Mouse (Mus musculus) kidney, embryonic 14.5 days (tissue): ENCODE results near the gene Zfp654. TPM values are rescaled to one million over a fixed set of nuclear protein-coding genes. Genes with fewer than 3 reads are reported as not detected.

Experiments used
- ATAC-seq: fragments of 200-750 bp; cut with Nextera tagmentation; 2 replicates; pipeline ENCODE4 v1.8.0; 2017; ENCODE audit warnings: moderate number of reproducible peaks, mild to moderate bottlenecking, moderate TSS enrichment, moderate library complexity; ENCODE audit not compliant: low FRiP score, low TSS enrichment
- H3K27ac ChIP-seq: fragments of 300-500 bp; sonication (generic); 2 replicates; pipeline ENCODE4 v1.5.1; 2014; ENCODE audit warnings: low read depth, mild to moderate bottlenecking, low read length, moderate library complexity, mixed read lengths
- H3K27me3 ChIP-seq: fragments of 300-500 bp; sonication (generic); 2 replicates; pipeline ENCODE4 v1.6.1; 2014; ENCODE audit warnings: mild to moderate bottlenecking, low read length; ENCODE audit not compliant: control insufficient read depth, insufficient read depth
- H3K36me3 ChIP-seq: fragments of 300-500 bp; sonication (generic); 2 replicates; pipeline ENCODE4 v1.6.1; 2014; ENCODE audit warnings: low read length, mixed read lengths; ENCODE audit not compliant: control insufficient read depth, insufficient read depth
- H3K4me1 ChIP-seq: fragments of 300-500 bp; sonication (generic); 2 replicates; pipeline ENCODE4 v1.6.1; 2014; ENCODE audit warnings: low read length, mixed read lengths; ENCODE audit not compliant: control insufficient read depth, insufficient read depth
- H3K4me2 ChIP-seq: fragments of 300-500 bp; sonication (generic); replicated peaks from 2 replicates; pipeline ENCODE4 v1.6.1; 2014; ENCODE audit warnings: low read depth, mild to moderate bottlenecking, low read length
- H3K4me3 ChIP-seq: fragments of 300-500 bp; sonication (generic); 2 replicates; pipeline ENCODE4 v1.5.1; 2014; ENCODE audit warnings: mild to moderate bottlenecking, low read length
- H3K9ac ChIP-seq: fragments of 300-500 bp; sonication (generic); 2 replicates; pipeline ENCODE4 v1.6.1; 2014; ENCODE audit warnings: low read depth, mild to moderate bottlenecking, low read length, moderate library complexity
- H3K9me3 ChIP-seq: fragments of 300-500 bp; sonication (generic); 2 replicates; pipeline ENCODE4 v1.6.1; 2016; ENCODE audit warnings: low read length; ENCODE audit not compliant: control insufficient read depth
- WGBS: fragments of 180-500 bp; shearing (Covaris S2); extraction: QIAGEN DNeasy Blood & Tissue Kit; methylation state at CpG from one replicate; pipeline ENCODE4 v1.1.7; 2014; 5-methylcytosine and 5-hydroxymethylcytosine counted together
- polyA plus RNA-seq: library from polyadenylated mRNA; unstranded; fragments of >200 nt; fragmentation: Nextera tagmentation; extraction: Ambion mirVana; gene quantifications from 2 replicates; pipeline ENCODE4 v1.2.1, GENCODE M21; 2014

Zfp654 gene
- polyA plus RNA-seq, 1 experiment from 2014 or later: 8.6 TPM

- Histone ChIP-seq H3K9me3 (no peaks in the 10 kb centered on the region), H3K4me3 (no peak overlapping the region), H3K9ac (no peak overlapping the region), H3K27me3 (no peaks in the 10 kb centered on the region), H3K36me3 (no peaks in the 10 kb centered on the region), H3K4me2 (no peak overlapping the region), H3K4me1 (0 out of 2 replicates have a peak, but pooled peaks cover 10% of the 10 kb centered on the region), H3K27ac (no peak overlapping the region)
- ATAC-seq: no peak
- WGBS: 51% methylated on average over 5 of the region's 5 CpGs
Observed at GRCm38 (mm10) chr16:64879735-64880134, 28.3 kb upstream of the Zfp654 start.

GRCm38 (mm10) chr16:64878611-64879132 lies 27.2 kb upstream of the Zfp654 start:
- no peak for ATAC-seq
- Histone ChIP-seq H3K4me3 (no peak overlapping the region), H3K4me1 (no peaks in the 10 kb centered on the region), H3K9me3 (no peaks in the 10 kb centered on the region), H3K27me3 (no peaks in the 10 kb centered on the region), H3K4me2 (no peak overlapping the region), H3K36me3 (no peaks in the 10 kb centered on the region), H3K9ac (no peak overlapping the region), H3K27ac (no peak overlapping the region)
- WGBS: 77% methylated on average over 3 of the region's 3 CpGs

GRCm38 (mm10) chr16:64877314-64877713 lies 25.9 kb upstream of the Zfp654 start:
- Histone ChIP-seq H3K36me3 (no peaks in the 10 kb centered on the region), H3K27ac (no peak overlapping the region), H3K9ac (no peak overlapping the region), H3K4me2 (no peak overlapping the region), H3K9me3 (no peaks in the 10 kb centered on the region), H3K4me1 (no peaks in the 10 kb centered on the region), H3K4me3 (no peak overlapping the region), H3K27me3 (no peaks in the 10 kb centered on the region)
- 86% methylated on average over 3 of the region's 3 CpGs for WGBS
- no peak for ATAC-seq

GRCm38 (mm10) chr16:64876631-64877265 lies 25.3 kb upstream of the Zfp654 start:
- H3K27ac ChIP-seq: no peak overlapping the region
- H3K36me3 ChIP-seq: no peaks in the 10 kb centered on the region
- H3K4me3 ChIP-seq: no peak overlapping the region

GRCm38 (mm10) chr16:64875822-64876221 lies 24.4 kb upstream of the Zfp654 start:
- Histone ChIP-seq H3K9me3 (no peaks in the 10 kb centered on the region), H3K4me3 (no peak overlapping the region), H3K4me1 (no peaks in the 10 kb centered on the region), H3K9ac (no peak overlapping the region), H3K27ac (no peak overlapping the region), H3K36me3 (no peaks in the 10 kb centered on the region), H3K27me3 (no peaks in the 10 kb centered on the region), H3K4me2 (no peak overlapping the region)
- no peak for ATAC-seq
- 93% methylated on average over 1 of the region's 1 CpGs for WGBS

More at GRCm38 (mm10) chr16:64876631-64877265, 25.3 kb upstream of the Zfp654 start:
- ATAC-seq: no peak
- Histone ChIP-seq H3K4me1 (no peaks in the 10 kb centered on the region), H3K9me3 (no peaks in the 10 kb centered on the region), H3K4me2 (no peak overlapping the region), H3K9ac (no peak overlapping the region), H3K27me3 (no peaks in the 10 kb centered on the region)
- 74% methylated on average over 4 of the region's 4 CpGs for WGBS

- H3K36me3 ChIP-seq: no peaks in the 10 kb centered on the region
- no peak overlapping the region for H3K4me3 ChIP-seq
- WGBS: 96% methylated on average over 10 of the region's 10 CpGs
- no peak overlapping the region for H3K9ac ChIP-seq
- no peaks in the 10 kb centered on the region for H3K27me3 ChIP-seq
- no peak for ATAC-seq
- no peaks in the 10 kb centered on the region for H3K9me3 ChIP-seq
- no peaks in the 10 kb centered on the region for H3K4me1 ChIP-seq
- no peak overlapping the region for H3K4me2 ChIP-seq
- no peak overlapping the region for H3K27ac ChIP-seq
Observed at GRCm38 (mm10) chr16:64875384-64875783, 23.9 kb upstream of the Zfp654 start.

GRCm38 (mm10) chr16:64873416-64874305 lies 22.2 kb upstream of the Zfp654 start:
- peak; percentile 95 for ATAC-seq
- Histone ChIP-seq H3K27ac (peak overlapping the region; percentile 86), H3K36me3 (no peaks in the 10 kb centered on the region), H3K4me1 (no peaks in the 10 kb centered on the region), H3K4me3 (peak overlapping the region; percentile 79), H3K9ac (peak overlapping the region; percentile 72), H3K27me3 (no peaks in the 10 kb centered on the region), H3K9me3 (no peaks in the 10 kb centered on the region), H3K4me2 (peak overlapping the region; percentile 52)
- 3% methylated on average over 29 of the region's 29 CpGs for WGBS

GRCm38 (mm10) chr16:64872841-64873240 lies 21.4 kb upstream of the Zfp654 start:
- 9% methylated on average over 7 of the region's 7 CpGs for WGBS
- Histone ChIP-seq H3K4me1 (no peaks in the 10 kb centered on the region), H3K9ac (no peak overlapping the region), H3K4me3 (peak overlapping the region; percentile 79), H3K27ac (no peak overlapping the region), H3K4me2 (peak overlapping the region; percentile 52), H3K27me3 (no peaks in the 10 kb centered on the region), H3K9me3 (no peaks in the 10 kb centered on the region), H3K36me3 (no peaks in the 10 kb centered on the region)
- ATAC-seq: no peak

GRCm38 (mm10) chr16:64872296-64872695 lies 20.8 kb upstream of the Zfp654 start:
- no peak overlapping the region for H3K4me3 ChIP-seq
- H3K9me3 ChIP-seq: no peaks in the 10 kb centered on the region

More at GRCm38 (mm10) chr16:64872296-64872695, 20.8 kb upstream of the Zfp654 start:
- H3K4me2 ChIP-seq: no peak overlapping the region
- H3K36me3 ChIP-seq: no peaks in the 10 kb centered on the region
- 26% methylated on average over 3 of the region's 3 CpGs for WGBS
- ATAC-seq: no peak
- no peak overlapping the region for H3K9ac ChIP-seq
- H3K4me1 ChIP-seq: no peaks in the 10 kb centered on the region
- H3K27ac ChIP-seq: no peak overlapping the region
- H3K27me3 ChIP-seq: no peaks in the 10 kb centered on the region
